Mouse (Mus musculus) adrenal gland, adult 18-20 months (tissue): Measurements from ENCODE around the gene Ubox5. TPM values are rescaled to one million over a fixed set of nuclear protein-coding genes. Genes with fewer than 3 reads are reported as not detected.
A peak's percentile ranks its signal among the peaks of the same experiment; 100 is the strongest.
"Not testable (repeated sequence)": the region's sequence is repeated elsewhere in the genome, so short reads cannot be mapped to it uniquely, and the experiment has no call there.

Source experiments
- DNase-seq, 2 experiments: peaks; one replicate each; pipeline ENCODE4 v3.0.0; 2021 to 2022; ENCODE audit warnings: low spot score in 2 of 2
- total RNA-seq, 2 experiments: library from RNA; stranded (reverse); gene quantifications; 1 replicate in 1 of 2; 2 replicates in 1 of 2; pipeline ENCODE4 v1.2.3; 2021

Ubox5 gene
- total RNA-seq, 2 experiments from 2014 or later = 5.9 to 6.9 TPM

- DNase-seq = peak; percentile 74 to 78
These were observed 51.7 kb downstream of the Ubox5 start for GRCm38 (mm10) chr2:130578148-130578547.

- DNase-seq = peak; percentile 32 to 39
These were observed 52.2 kb downstream of the Ubox5 start for GRCm38 (mm10) chr2:130577632-130578031.

DNA sequence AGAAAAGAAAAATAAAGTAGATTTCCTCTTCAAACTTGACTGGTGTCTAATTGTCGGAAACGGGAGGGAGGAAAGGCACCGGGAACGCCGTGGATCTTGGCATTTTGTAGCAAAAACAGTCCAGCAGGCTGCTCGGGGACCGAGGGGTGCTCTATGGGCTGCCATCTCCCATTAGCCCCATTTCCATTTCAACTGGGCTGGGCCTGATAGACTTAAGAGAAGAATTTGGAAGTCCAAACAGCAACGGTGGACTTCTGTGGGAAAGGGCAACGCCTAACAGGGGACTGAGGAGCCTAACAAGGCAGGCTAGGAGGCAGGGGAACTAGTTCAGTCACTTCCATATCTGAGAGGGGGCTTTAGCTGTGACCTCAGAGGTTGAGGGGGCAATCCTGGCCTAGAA is 52.8 kb downstream of the Ubox5 start:
- DNase-seq = no peak

GRCm38 (mm10) chr2:130576564-130576963 is 53.3 kb downstream of the Ubox5 start:
- DNase-seq = not testable (repeated sequence)

- no peak for DNase-seq
These were observed 54.0 kb downstream of the Ubox5 start, which contains the start of gene Oxt for GRCm38 (mm10) chr2:130575873-130576272. Gene Oxt (plus strand): TSS chr2:130576173.

DNA sequence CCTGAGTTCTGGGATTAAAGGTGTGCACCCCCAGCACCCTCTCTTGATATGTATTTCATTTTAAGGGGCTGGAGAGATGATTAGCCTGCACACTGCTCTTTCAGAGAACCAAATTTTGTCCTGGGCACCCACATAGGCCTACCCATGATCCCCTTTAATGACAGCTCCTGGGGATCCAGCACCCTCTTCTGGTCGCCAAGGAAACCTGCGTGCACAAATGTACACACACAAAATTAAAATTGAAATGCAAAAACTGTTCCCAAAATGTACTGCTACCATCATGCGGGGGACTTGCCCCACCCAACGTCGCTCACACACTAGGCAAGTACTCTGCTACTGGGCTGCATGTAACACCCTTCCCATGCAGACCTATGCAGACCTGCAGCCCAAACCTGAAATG is 54.9 kb downstream of the Ubox5 start:
- DNase-seq = no peak

- no peak for DNase-seq
These were observed 59.9 kb downstream of the Ubox5 start for GRCm38 (mm10) chr2:130569926-130570325.

DNA sequence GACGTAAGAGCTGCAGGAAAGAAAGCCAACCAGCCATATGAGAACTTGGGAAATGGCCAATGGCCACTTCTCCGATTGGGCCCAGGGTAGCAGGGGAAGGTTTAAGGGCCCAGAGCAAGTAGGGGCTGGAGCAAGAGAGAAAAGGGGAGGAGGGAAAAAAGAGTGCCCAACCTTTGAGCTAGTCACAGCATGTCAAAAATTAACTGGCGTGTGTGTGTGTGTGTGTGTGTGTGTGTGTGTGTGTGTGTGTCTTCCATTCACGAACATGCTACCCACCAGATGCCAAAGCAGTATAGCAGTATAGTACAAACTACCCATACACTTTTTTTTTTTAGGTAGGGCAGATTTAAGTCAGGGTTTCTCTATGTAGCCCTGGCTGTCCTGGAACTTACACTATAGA is 60.9 kb downstream of the Ubox5 start:
- no peak for DNase-seq

DNA sequence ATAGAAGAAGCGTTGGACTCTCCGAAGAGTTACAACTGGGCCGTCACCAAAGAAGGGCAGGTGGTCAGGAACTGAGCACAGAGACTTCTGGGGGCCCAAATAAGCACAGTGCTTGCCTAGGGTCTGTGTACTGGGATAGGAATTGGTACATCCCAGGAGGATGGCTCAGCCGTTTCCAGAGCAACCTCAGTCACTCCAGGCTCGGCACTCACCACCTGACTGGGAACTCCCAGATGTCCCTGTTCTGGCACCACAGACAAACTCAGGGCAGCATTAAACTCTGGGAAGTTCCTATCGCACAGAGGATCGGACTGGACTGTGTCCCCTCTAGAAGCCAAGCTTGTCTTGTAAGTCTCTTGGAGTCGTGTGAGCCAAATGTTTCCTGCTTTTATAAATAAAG is 64.9 kb downstream of the Ubox5 start:
- DNase-seq = no peak

- DNase-seq = peak in 1 of 2 experiments; percentile 34
These were observed 65.8 kb downstream of the Ubox5 start for GRCm38 (mm10) chr2:130564063-130564462.

DNA sequence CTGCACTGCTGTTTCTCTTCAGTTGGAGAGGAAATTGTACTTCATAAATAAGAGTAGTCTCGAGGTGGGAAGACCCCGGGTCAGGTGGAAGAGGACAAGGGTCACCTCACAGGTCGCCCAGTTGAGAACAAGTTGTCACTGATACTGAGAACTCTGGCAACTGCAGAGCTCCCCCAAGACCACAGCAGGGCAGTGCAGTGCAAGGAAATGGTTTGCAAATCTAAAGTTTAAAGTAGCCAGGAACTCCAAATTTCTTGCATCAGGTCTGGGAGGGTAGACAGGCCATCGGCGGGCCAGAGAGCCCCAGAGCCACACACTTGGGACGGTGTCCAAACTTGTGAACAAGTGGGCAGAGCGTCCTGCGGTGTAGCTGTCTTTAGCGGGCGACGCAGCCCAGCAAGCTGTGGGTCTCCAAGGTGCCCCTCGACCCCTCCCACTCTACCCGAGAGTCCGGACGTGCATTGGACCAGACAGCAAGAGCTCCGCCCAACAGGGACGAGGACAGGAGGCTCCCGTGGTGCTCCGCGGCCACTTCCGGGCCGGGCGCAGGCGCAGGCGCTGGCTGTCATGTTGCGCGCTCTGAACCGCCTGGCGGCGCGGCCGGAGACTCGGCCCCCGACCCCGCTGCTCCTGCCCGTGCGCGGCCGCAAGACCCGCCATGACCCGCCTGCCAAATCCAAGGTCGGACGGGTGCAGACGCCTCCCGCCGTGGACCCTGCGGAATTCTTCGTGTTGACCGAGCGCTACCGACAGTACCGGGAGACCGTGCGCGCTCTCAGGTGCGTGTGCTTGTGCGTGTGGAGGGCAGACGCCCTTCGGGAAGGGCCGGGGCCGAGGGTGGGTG is 66.4 kb downstream of the Ubox5 start, which contains the start of gene Mrps26:
Gene Mrps26, plus strand, starts transcription at position 531 of the 844 bp plus-strand sequence.
- peak; percentile 86 to 87 for DNase-seq

DNA sequence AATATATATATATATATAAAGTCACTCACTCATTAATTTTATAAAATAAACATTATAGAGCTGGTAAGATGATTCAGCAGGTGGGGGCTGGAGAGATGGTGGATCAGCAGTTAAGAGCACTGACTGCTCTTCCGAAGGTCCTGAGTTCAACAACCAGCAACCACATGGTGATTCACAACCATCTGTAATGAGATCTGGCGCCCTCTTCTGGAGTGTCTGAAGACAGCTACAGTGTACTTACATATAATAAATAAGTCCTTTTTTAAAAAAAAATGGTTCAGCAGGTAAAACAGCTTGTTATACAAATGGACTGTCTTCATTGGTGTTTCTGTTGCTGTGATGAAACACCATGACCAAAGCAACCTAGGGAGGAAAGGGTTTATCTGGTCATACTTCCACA is 71.8 kb downstream of the Ubox5 start:
- DNase-seq = no peak

DNA sequence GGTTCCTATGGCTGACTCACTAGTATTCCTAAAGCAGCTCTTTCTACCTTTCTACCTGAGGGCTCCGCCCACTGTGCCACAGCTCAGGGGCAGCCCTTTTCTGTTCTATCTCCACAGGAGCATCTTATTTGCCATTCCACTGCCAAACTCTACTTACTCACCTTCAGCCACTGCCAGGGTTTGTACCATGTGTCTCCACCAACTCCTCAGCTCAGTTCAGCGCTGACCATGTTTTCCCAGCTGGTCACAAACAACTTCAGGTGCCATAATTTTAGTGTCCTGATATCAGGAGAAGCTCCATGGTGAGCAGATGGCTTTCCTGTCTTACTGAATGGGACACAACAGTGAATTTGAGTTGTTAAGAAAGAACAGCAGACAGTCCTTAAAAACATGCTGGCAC is 72.4 kb downstream of the Ubox5 start:
- no peak for DNase-seq

- no peak for DNase-seq
These were observed 73.5 kb downstream of the Ubox5 start for GRCm38 (mm10) chr2:130556292-130556691.

DNA sequence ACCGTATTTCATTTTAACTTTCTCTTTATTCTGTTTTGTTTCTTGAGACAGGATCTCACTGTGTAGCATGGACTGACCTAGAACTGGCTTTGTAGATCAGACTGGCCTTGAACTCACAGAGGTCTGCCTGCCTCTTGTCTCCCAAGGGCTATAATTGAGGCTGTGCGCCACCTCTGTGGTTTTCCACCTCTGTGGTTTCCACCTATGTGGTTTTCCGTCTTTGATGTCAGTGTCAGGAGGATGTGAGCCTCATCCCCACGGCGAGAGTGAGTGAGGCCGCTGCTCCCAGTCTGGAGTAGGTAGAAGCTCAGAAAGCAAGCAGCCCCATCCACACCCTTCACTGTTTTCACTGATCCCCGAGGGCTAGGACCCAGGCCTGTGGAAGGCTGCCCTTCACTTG is 75.0 kb downstream of the Ubox5 start:
- DNase-seq = no peak

DNA sequence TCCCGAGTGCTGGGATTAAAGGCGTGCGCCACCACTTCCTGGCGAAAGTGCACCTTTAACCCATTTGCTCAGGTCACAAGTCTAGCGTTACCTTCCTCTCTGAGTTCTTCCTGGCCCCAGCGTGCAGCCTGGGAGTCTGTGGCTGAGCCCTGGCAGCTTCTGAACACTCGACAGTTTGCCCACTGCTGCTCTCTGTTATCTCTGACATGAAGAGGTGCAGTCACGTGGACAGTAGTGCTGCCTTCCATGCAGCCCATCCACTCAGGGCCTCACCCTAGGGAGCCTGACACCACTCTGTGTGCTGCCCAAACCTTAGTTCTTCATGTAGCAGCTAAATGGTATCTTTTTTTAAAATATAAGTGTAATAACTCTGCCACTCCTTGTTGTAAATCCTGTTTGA is 82.9 kb downstream of the Ubox5 start:
- no peak for DNase-seq

DNA sequence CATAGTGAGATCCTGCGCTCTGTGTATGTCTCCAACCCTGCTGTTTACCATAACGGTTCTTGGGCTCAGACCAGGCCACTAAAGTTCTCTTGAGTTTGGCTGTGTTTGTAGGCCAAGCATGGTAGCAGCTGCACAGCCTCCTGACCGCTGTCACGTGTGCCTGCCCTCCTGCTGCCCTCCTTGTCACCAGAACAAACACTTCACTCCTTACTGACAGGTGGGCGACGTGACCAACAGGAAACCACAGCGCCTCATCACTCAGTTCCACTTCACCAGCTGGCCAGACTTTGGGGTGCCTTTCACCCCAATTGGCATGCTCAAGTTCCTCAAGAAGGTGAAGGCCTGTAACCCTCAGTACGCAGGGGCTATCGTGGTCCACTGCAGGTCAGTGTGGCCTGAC is 89.6 kb downstream of the Ubox5 start:
- DNase-seq = no peak

Other genes with a start within 250 kb of the Ubox5 start
- 1 to 10 TPM; 6.3 to 6.4 TPM for gene Cpxm1, start 232.5 kb downstream of the Ubox5 start, total RNA-seq
- not detected for gene Gm28372, start 224.8 kb downstream of the Ubox5 start, total RNA-seq
- not detected for gene 1700020A23Rik, start 224.8 kb downstream of the Ubox5 start, total RNA-seq
- gene Tmem239, start 223.6 kb downstream of the Ubox5 start, total RNA-seq = not detected
- 10 to 100 TPM; 47.9 to 71.8 TPM for gene Vps16, start 205.7 kb downstream of the Ubox5 start, total RNA-seq
- gene Pced1a, start 205.3 kb downstream of the Ubox5 start, total RNA-seq = 10 to 100 TPM; 14.8 to 18.7 TPM
- 100 to 1,000 TPM; 105 to 131 TPM for gene Ptpra, start 179.8 kb downstream of the Ubox5 start, total RNA-seq
- 10 to 100 TPM; 52.4 to 62.2 TPM for gene Mrps26, start 66.3 kb downstream of the Ubox5 start, total RNA-seq
- gene Oxt, start 53.9 kb downstream of the Ubox5 start, total RNA-seq = not detected
- not detected for gene Avp, start 47.5 kb downstream of the Ubox5 start, total RNA-seq
- gene Fastkd5, start within 50 bp of the Ubox5 start, total RNA-seq = 10 to 100 TPM; 13.8 to 14.6 TPM
- 10 to 100 TPM; 12.7 to 17.7 TPM for gene Lzts3, start 12.8 kb upstream of the Ubox5 start, total RNA-seq
- 100 to 1,000 TPM; 219 to 239 TPM for gene Ddrgk1, start 34.6 kb upstream of the Ubox5 start, total RNA-seq
- gene Itpa, start 37.6 kb upstream of the Ubox5 start, total RNA-seq = 10 to 100 TPM; 27.3 to 27.4 TPM
- gene Slc4a11, start 67.5 kb upstream of the Ubox5 start, total RNA-seq = 1 to 10 TPM; 2.0 to 5.3 TPM